Mouse (Mus musculus) ovary, adult 2 months (tissue): Measurements from ENCODE around the gene Krtap4-6. TPM values are rescaled to one million over a fixed set of nuclear protein-coding genes. Genes with fewer than 3 reads are reported as not detected.

Source experiments
- polyA plus RNA-seq: library from polyadenylated mRNA; depleted of rRNA; stranded (reverse); fragments of >200 nt; gene quantifications from 2 replicates; pipeline ENCODE4 v1.2.3, GENCODE M21; 2012; rRNA removed

Gene Krtap4-6
- polyA plus RNA-seq: 0.18 and 0.26 TPM in 2 replicates

GRCm38 (mm10) chr11:99665860-99666259, at the start of gene Krtap4-6:
Gene Krtap4-6, minus strand, starts transcription at chr11:99665960.

DNA sequence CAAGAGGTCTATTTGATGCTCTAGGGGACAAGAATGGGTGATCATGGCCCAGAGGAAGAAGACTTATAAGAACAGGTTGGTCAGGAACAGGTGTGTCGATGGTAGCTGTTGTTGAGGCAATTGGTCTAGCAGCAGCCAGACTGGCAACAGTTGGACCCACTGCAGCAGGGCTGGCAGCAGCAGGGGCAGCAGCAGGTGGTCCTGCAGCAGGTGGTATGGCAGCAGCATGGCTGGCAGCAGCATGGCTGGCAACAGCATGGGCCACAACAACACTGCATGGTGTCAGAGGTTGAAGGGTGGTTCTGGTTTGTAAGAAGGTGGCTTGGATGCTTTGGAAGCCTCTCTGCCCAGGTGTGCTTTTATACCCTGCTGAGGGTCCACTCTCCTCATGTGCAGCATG, 24.7 kb upstream of the Krtap4-6 start, which contains the start of gene Gm14190:
Gene Gm14190 (minus strand): TSS at position 278 of the 400 bp plus-strand sequence.

DNA sequence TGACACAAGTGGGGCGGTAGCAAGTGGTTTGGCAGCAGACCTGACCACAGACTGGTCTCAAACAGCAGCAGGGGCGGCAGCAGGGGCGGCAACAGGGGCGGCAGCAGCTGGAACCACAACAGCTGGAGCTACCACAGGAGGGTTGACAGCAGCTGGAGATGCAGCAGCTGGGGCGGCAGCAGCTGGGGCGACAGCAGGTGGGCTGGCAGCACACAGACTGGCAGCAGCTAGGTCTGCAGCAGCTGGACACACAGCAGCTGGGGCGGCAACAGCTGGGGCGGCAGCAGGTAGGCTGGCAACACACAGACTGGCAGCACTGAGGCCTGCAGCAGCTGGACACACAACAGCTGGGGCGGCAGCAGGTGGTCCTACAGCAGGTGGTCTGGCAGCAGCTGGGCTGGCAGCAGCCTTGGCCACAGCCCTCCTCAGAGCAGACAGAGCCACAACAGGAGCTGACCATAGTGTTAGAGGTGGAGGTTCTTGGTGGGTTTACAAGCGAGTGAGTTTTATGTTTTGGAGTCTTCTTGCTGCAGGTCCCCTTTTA, 7.2 kb downstream of the Krtap4-6 start, which contains the start of gene Gm11563:
Gene Gm11563 (minus strand): TSS at position 494 of the 544 bp plus-strand sequence.

DNA sequence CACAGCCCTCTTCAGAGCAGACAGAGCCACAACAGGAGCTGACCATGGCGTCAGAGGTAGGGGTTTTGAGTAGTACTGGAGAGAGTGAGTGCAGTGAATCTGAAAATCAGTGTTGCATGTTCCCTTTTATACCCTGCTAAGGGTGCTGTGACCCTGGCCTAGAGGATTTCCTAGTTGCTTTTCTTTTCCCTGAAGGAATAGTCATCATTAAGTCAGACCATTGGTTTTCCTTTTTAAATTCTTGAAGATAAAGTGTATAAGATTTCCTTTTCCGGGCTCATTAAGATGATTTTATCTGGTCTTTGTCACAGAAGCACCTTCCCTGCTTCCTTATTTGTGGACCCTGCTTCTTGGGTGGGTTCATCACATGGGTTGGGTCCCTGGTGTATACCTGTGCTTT, 15.6 kb downstream of the Krtap4-6 start, which contains the start of gene Gm11555:
Gene Gm11555 (minus strand): TSS at position 101 of the 400 bp plus-strand sequence.

GRCm38 (mm10) chr11:99643635-99644139, 22.1 kb downstream of the Krtap4-6 start, which contains the start of gene Krtap4-7:
Gene Krtap4-7, minus strand, starts transcription at chr11:99644089.

DNA sequence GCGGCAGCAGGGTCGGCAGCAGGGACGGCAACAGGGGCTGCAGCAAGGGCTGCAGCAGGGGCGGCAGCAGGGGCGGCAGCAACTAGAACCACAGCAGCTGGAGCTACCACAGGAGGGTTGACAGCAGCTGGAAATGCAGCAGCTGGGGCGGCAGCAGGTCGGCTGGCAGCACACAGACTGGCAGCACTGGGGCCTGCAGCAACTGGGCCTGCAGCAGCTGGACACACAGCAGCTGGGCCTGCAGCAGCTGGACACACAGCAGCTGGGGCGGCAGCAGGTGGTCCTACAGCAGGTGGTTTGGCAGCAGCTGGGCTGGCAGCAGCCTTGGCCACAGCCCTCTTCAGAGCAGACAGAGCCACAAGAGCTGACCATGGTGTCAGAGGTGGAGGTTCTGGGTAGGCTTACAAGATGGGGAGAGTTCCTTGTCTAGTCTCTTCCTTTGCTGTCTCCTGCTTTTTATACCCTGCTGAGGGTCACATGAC, 31.1 kb downstream of the Krtap4-6 start, which contains the start of gene Krtap4-2:
Gene Krtap4-2 (minus strand): TSS at position 432 of the 482 bp plus-strand sequence.

DNA sequence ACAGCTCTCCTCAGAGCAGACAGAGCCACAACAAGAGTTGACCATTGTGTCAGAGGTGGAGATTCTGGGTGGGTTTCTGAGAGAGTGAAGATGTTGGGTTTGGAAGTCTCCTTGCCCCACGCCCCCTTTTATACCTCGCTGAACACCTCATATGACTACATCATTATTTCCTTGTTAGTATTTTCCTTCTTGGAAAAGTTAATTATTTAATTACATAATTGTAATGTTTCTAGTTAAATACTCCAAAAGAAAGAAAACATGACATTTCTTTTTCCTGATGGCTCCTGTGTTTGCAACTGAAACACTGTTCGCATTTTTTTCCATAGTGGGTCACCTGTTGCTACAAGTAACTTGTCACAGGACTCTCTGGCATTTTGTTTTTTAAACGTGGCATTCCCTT, 37.6 kb downstream of the Krtap4-6 start, which contains the start of gene Krtap4-1:
Gene Krtap4-1 (minus strand): TSS at position 101 of the 400 bp plus-strand sequence.

GRCm38 (mm10) chr11:99620335-99620734, 45.4 kb downstream of the Krtap4-6 start, which contains the start of gene Gm11562:
Gene Gm11562, minus strand, starts transcription at chr11:99620435.

Other genes starting within 250 kb of the Krtap4-6 start
- 0.87 and 2.0 TPM in 2 replicates for gene Krt12, start 243.7 kb downstream of the Krtap4-6 start, polyA plus RNA-seq
- gene Krt20, start 227.8 kb downstream of the Krtap4-6 start, polyA plus RNA-seq: 0.58 and 0.64 TPM in 2 replicates
- 0.72 and 0.79 TPM in 2 replicates for gene Krt23, start 172.8 kb downstream of the Krtap4-6 start, polyA plus RNA-seq
- not detected in 2 replicates for gene Krt39, start 144.6 kb downstream of the Krtap4-6 start, polyA plus RNA-seq
- not detected in 2 replicates for gene Krt40, start 122.8 kb downstream of the Krtap4-6 start, polyA plus RNA-seq
- not detected in 2 replicates for gene Krtap3-3, start 115.1 kb downstream of the Krtap4-6 start, polyA plus RNA-seq
- not detected in 2 replicates for gene Krtap3-2, start 109.1 kb downstream of the Krtap4-6 start, polyA plus RNA-seq
- gene Gm11939, start 106.5 kb downstream of the Krtap4-6 start, polyA plus RNA-seq: not detected in 2 replicates
- gene Krtap3-1, start 99.3 kb downstream of the Krtap4-6 start, polyA plus RNA-seq: not detected in 2 replicates
- not detected in 2 replicates for gene Krtap1-5, start 84.9 kb downstream of the Krtap4-6 start, polyA plus RNA-seq
- gene Krtap1-4, start 82.3 kb downstream of the Krtap4-6 start, polyA plus RNA-seq: not detected in 2 replicates
- gene Krtap1-3, start 74.6 kb downstream of the Krtap4-6 start, polyA plus RNA-seq: not detected in 2 replicates
- gene Krtap9-3, start 67.9 kb downstream of the Krtap4-6 start, polyA plus RNA-seq: not detected in 2 replicates
- not detected in 2 replicates for gene Gm11938, start 62.7 kb downstream of the Krtap4-6 start, polyA plus RNA-seq
- gene Gm11937, start 55.8 kb downstream of the Krtap4-6 start, polyA plus RNA-seq: not detected in 2 replicates
- not detected in 2 replicates for gene Krtap2-4, start 51.1 kb downstream of the Krtap4-6 start, polyA plus RNA-seq
- 0.18 and 0.21 TPM in 2 replicates for gene Gm11562, start 45.5 kb downstream of the Krtap4-6 start, polyA plus RNA-seq
- not detected in 2 replicates for gene Krtap4-1, start 37.7 kb downstream of the Krtap4-6 start, polyA plus RNA-seq
- gene Krtap4-2, start 30.9 kb downstream of the Krtap4-6 start, polyA plus RNA-seq: not detected in 2 replicates
- gene Krtap4-7, start 21.9 kb downstream of the Krtap4-6 start, polyA plus RNA-seq: not detected in 2 replicates
- not detected in 2 replicates for gene Gm11555, start 15.7 kb downstream of the Krtap4-6 start, polyA plus RNA-seq
- gene Gm11563, start 7.0 kb downstream of the Krtap4-6 start, polyA plus RNA-seq: not detected in 2 replicates
- gene Gm14190, start 24.8 kb upstream of the Krtap4-6 start, polyA plus RNA-seq: not detected in 2 replicates
- gene Gm14180, start 68.3 kb upstream of the Krtap4-6 start, polyA plus RNA-seq: not detected in 2 replicates
- not detected in 2 replicates for gene Gm11595, start 107.0 kb upstream of the Krtap4-6 start, polyA plus RNA-seq
- not detected in 2 replicates for gene Krtap4-8, start 114.7 kb upstream of the Krtap4-6 start, polyA plus RNA-seq
- not detected in 2 replicates for gene Krtap4-9, start 119.2 kb upstream of the Krtap4-6 start, polyA plus RNA-seq
- not detected in 2 replicates for gene Gm11596, start 127.5 kb upstream of the Krtap4-6 start, polyA plus RNA-seq
- gene Gm11569, start 133.0 kb upstream of the Krtap4-6 start, polyA plus RNA-seq: not detected in 2 replicates
- gene Gm11554, start 138.5 kb upstream of the Krtap4-6 start, polyA plus RNA-seq: not detected in 2 replicates
- gene Krtap4-13, start 143.9 kb upstream of the Krtap4-6 start, polyA plus RNA-seq: not detected in 2 replicates
- gene Gm11564, start 149.7 kb upstream of the Krtap4-6 start, polyA plus RNA-seq: not detected in 2 replicates
- not detected in 2 replicates for gene 2300003K06Rik, start 172.1 kb upstream of the Krtap4-6 start, polyA plus RNA-seq
- not detected in 2 replicates for gene Krtap4-16, start 185.6 kb upstream of the Krtap4-6 start, polyA plus RNA-seq
- not detected in 2 replicates for gene Gm11568, start 192.0 kb upstream of the Krtap4-6 start, polyA plus RNA-seq
- not detected in 2 replicates for gene Gm11559, start 198.5 kb upstream of the Krtap4-6 start, polyA plus RNA-seq
- not detected in 2 replicates for gene Krtap9-1, start 207.4 kb upstream of the Krtap4-6 start, polyA plus RNA-seq
- gene Gm11567, start 213.2 kb upstream of the Krtap4-6 start, polyA plus RNA-seq: not detected in 2 replicates
- not detected in 2 replicates for gene Krtap31-1, start 242.0 kb upstream of the Krtap4-6 start, polyA plus RNA-seq
- gene Gm11565, start 248.8 kb upstream of the Krtap4-6 start, polyA plus RNA-seq: not detected in 2 replicates